Mouse (Mus musculus): Measurements from ENCODE around the gene Tmem88.
A peak's percentile ranks its signal among the peaks of the same experiment; 100 is the strongest.

Gene Tmem88

DNA sequence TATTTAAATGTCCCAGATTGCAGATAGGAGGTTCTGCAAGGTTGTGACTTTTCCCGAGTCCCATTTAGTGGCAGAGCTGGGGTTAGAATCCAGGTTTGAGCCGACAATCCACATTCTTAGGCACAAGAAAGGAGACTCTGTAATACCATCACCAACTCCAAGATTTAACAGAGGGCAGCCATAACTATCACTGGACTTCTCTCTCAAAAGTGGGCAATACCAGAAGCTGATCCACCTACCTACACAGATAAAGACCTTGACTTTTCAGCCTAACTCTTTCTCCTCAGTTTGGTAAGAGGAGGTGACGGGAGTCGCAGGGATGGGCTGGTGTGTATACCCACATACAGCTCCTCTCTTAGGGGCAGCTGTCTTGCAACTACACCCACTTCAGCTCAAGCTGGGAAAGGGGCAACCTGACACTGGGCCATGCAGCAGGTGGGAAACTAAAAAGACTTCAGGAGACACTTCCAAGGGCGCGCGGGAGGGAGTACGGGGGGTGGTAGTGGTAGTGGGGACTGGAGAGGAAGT, 19.0 kb upstream of the Tmem88 start:
- no peak for DNase-seq (ENCODE audit: low spot score in 2 of 2)

DNA sequence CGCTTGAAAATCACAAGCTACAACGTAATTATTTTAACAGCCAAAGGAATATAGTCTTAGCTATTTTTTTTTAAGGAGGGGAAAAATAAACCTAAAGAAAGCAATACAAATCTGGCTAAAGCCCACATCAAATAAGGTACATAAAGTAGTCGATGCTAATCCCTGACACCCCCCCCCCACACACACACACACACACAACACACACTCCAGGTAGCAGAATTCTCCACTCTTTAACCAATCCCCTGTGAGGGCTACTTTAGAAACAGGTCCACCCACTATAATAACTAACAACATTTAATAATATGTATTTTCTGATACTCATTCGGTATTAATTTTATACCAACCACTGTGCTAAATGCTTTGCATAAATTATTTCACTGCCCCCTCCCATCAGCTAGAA, 18.5 kb upstream of the Tmem88 start:
- no peak for DNase-seq (ENCODE audit: low spot score in 2 of 2)

DNA sequence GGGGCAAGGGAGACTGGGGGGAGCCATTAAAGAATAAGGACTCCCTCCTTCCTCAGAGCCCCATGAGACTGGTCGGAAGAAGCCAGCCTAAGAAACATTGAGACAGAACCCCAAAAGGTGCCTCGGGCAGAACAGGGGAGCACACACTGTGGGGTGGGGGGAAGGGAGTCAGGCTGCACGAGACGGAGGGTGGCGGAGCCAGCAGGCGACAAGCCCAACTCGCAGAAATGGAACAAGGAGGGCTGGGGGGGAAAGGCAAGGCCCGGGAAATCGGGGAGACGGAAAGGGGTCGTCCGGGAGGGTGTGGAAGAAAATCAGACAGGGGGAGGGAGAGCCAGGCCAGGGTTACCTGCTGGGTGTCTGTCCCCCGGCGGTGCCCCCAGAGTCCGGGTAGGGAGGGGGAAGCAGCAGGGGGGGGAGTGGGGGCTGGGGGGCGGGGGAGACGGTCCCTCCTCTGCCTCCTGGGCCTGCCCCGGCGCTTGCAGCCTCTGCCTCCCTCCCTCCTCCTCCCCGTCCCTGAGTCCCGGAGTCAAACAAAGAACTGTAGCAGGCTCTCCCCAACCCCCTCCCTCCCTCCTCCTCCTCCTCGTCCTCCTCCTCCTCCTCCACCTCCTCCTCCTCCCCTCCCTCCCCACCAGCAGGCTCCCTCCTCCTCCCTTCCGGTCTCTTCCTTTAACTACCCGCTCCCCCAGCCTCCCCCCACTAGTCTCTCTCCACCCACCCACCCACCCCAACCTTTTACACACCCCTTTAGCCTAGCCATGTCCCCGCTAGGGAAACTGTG, 17.8 kb upstream of the Tmem88 start:
- no peak for DNase-seq (ENCODE audit: low spot score in 2 of 2)

DNA sequence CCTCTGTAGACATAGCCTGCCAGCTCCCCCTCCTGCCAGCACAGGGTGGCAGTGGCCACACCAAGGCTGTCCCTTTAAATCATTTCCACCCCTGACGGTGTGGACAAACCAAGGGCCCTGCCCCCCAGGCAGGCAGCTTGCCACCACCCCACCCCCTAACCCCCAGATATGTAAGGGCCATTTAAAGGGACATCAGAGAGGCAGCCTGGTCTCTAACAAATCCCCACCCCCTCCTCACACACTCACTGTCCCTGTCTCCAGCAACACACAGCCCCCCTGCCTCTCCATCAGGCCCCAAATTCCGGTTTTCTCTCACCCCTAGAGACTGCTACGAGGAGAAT, 17.3 kb upstream of the Tmem88 start:
- no peak for DNase-seq (ENCODE audit: low spot score in 2 of 2)

DNA sequence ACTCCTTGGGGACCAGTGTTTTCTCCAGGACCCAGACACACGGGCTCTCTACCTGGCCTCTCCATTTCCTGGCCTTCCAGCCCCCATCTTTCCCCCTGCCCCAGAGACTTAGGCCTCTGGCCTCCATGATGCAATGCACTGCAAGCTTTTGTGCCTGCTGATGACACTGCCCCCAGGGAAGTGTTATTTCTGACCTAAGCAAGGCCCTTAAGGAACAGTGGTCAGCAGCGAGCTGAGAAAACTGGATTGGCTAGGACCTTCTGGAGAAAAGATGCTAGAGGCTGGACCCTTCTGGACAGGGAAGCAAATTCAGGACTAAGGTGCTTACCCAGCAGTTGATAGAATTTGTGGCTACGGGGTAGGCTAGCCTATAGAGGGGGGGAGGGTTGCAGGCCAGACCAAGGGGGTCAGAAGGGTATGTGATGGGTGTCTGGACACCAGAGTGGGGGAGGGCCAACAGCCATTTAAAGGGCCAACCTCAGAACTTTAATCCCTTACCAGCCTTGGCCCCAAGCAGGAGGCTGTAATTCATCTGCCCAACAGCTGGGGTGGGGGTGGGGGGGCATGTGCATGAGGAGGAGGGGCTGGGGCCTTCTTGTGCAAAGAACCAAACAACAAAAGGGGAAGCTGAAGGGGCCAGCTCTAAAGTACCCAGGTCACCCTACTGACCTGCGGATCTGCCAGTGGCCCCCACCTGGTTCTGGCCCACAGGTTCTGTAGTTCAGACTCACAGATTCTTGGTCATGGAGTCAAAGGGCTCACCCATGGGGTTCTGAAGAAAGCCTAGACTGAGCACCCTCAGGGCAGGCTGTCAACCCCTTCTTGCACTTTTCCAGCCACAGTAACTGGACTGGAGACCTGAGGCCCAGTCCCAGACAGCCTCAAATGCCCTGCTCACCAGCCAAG, 16.6 kb upstream of the Tmem88 start:
- DNase-seq (ENCODE audit: low spot score in 2 of 2): no peak

DNA sequence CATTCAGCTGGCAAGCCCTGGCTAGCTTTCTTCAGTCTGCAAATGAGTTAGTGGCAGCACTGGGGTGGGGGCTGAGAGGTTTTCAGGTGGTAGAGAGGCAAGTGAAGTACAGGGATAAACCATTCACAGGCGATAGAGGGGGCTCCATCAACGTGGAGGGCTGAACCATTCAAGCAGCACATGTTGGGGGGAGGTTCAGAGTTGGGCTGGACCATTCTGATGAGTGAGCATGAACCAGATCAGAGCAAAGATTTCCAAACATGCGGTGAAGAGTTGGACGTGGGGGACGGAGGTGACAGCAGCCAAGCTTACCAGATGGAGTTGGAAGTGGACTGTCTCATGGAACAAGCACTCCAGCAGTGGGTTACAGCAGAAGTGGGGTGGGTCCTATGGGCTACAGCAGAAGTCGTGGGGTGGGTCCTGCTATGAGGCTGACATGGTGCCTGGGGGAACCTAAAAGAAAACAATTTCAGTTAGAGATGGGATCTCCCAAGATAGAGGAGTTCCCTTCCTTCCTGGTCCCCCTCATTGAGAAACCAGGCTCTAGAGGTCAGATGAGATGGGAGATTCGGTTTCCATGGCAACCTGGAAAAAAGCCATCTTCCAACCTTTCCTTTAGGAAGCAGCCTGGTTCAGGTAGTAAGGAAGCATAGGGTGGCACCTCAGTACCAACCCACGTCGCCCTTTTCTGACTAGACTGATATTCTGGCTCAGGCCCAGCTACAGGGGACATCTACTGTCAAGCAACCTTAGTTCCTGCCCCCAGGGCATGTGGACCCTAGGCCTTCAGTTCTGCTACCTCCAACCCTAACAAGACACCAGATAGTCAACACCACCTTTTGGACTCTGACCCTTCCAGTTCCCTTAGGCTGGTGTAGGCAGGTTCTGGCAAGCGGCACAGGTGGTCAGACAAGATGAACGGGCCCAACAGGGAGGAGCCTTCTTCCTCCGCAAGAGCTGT, 15.5 kb upstream of the Tmem88 start, which contains the start of gene Kdm6b:
Gene Kdm6b, minus strand, starts transcription at position 455 of the 961 bp plus-strand sequence.
- no peak for DNase-seq (ENCODE audit: low spot score in 2 of 2)

DNA sequence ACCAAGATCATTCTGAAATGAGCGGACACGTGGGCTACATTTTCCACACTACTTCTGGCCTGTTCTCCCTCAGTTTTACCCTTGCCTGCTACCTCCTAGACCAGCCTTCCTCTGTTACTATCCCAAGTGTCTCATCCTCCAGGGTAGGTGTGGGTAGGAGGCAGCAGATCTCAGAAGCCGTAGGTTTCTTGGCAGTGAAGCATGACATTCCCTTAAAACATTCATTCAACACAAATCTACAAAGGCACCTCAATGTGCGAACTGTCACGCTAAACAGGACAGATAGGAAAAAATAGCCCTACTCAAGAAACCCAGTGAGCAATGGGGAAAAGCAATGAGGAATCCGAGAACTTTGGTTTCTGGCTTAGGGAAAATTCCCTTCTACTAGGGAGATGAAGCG, 14.5 kb upstream of the Tmem88 start:
- DNase-seq (ENCODE audit: low spot score in 2 of 2): no peak

DNA sequence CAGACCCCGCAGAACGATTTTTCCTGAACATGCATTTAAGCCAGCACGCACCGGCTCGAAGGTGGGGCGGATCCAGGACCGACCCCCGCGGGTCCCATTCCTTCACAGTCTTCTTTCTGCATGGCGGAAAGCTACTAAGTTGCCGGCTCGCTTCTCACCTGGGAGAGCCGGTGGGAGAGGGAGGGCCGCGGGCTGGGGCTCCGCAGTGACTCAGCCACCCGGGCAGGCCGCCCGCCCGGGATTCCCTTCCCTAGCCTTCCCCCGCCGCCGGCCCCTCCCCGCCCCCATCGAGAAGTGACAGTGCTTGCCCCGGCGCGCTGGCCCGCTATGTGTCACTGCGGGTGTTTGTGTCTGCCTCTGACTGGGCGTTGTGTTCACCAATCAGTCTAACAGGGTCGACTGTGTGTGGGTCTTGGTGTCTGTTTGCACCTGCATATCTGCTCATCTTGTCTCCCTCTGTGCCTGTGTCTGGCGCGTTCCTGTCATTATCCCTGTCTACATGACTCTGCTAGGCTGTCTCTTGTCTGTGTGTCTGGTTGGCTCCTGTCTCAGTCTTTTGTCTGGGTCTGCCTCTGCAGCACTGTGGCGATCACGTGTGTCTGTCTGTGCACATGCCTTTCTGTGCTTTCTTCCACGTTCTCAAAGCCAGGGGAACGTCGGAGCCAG, 13.6 kb upstream of the Tmem88 start:
- DNase-seq (ENCODE audit: low spot score in 2 of 2): peak; percentile 86 to 91

DNA sequence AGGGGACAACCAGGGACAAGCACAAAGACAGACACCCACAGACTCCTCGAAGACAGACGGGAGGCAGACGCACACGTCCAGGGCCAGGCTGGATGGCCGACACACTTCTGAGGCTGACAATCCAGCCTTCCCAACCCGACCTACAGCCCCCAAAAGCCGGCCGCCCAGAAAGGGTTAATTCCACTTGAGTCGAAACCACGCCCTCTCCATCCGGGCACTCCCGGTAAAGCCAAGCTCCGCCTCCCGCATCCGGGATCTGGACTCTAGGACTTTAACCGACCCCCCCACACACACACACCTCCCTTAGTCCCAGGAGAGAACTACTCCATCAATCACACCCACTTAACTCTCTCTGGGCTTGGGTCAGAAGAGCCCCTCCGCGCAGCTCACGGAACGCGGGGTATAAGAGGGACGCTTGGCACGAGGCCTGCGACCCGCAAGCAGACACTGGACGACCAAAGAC, 13.1 kb upstream of the Tmem88 start:
- peak in 1 of 2 experiments; percentile 85 for DNase-seq (ENCODE audit: low spot score in 2 of 2)

DNA sequence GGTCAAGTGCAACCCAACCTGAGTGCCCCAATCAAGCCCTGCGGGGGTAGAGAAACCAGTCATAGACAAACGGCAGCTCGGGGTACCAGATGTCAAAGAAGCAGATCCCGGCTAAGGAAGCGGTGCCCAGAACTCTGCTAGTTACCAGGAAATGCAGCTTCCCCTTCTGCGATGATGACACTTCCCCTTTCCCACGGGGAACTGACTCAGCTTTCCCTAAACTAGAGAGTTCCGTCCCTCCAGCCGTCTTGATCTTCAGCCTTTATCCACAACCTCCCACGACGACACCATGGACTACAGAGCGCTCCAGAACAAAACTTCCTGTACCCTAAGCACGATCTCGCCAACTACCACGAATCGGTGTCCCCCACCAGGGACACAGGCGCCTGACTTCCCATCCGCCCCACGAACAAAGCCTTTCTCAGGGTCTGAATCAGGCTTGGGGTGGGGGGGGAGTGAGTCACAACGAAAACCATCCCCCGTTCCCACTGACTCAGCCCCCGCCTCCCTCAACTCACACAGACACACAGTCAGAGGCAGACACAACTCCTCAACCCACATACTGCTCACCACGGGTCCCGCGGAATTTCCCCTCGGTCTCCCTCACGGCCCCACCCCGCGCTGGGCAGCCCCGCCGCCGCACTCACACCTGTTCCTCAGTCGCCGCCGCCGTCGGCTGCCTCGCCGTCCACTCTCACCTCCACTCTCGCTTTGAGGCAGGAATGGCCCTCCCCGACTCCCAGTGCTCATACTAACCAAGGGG, 12.5 kb upstream of the Tmem88 start:
- peak; percentile 96 to 98 for DNase-seq (ENCODE audit: low spot score in 2 of 2)

DNA sequence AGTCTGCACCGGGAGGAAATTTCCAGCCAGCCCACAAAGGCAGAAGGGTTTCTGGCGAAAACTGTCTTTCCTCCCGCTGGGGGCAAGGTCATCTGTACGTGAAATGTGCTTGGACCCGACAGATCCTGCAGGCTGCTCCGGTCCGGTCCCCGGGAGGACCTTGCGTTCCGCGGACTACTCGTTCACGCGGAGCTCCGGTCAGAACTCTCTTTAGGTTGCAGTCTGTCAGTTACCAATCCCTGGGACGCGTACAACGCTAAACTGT, 11.9 kb upstream of the Tmem88 start:
- no peak for DNase-seq (ENCODE audit: low spot score in 2 of 2)

DNA sequence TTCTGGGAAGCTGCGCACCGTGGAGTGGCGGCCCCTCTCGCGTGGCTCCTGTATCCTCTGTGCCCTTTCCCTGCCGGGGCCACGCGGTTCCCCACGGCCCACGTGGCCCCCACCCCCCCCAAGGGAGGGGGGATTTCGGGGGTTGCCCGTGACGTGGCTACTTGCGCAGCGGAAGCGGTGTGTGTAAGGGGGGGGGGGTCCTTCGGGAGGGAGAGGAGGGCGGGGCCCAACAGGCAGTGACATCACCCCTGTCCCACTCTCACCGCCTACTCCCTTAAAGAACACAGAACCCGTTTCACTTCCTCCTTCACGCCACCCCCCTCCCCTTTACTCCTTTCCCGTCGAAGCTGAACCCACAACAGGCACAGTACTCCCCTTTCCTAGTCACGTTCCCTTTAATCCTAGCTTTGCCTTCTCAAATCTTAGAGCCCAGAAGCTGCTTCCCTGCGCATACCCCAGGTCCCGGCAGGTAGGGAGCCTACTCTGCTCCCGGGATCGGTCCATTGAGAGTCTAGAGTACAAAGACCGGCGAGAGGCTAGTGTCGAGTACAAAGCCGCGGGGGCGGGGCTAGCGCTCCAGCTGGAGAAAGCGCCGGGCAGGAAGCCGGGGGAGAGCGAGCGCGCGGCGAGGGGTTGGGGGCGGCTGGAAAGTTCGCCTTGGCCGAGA, 11.5 kb upstream of the Tmem88 start:
- peak; percentile 89 to 90 for DNase-seq (ENCODE audit: low spot score in 2 of 2)

DNA sequence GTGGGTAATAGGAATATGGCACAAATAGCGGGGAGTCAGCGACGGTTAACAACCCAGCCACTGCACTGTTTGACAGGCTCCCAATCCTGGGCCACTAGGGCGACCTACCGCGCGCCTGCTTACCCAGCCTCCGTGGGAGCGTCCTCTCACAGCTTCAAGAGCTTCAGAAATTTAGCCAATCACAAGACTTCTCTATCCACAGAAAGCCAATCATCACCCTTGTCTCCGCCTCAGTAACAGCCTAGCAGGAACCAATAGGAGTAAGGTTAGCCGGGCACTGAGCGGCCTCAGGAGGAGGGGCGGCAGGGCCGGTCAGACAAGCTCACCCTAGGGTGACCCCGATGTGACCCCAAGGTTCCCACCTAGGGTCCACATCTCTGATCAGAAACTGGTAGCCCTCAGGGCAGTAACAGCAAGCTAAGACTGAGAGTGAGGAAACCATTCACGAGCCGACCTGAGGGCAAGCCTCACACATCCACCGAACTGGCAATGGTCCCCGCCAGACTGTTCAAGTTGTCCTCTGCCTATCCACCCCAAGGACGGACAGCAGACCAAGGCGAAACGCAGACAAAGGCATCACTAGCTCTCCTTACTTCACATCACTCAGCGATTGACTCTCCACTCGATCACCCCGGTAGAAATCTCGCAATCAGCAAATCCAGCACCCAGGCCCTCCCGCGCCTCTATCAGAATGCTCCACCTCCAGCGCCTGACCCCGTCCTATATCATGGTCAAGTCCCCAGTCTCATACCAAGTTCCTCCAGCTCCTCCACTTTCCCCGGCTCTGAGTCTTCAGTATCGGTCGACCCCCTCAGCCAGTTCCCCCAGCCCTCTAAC, 10.7 kb upstream of the Tmem88 start:
- DNase-seq (ENCODE audit: low spot score in 2 of 2): peak; percentile 84

DNA sequence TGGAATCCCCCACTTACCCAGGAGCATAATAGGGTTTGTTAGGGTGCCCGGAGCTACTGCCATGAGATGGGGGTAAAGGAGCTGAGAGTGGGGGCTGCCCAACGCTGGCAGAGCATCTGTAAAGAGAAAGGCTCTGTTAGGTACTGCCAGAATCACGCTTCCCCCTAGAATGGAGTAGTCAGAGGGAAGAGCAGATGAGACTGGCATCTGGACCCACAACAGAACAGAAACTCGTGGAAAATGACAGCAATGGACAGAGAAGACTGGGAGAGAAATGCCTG, 9.6 kb upstream of the Tmem88 start:
- DNase-seq (ENCODE audit: low spot score in 2 of 2): no peak

DNA sequence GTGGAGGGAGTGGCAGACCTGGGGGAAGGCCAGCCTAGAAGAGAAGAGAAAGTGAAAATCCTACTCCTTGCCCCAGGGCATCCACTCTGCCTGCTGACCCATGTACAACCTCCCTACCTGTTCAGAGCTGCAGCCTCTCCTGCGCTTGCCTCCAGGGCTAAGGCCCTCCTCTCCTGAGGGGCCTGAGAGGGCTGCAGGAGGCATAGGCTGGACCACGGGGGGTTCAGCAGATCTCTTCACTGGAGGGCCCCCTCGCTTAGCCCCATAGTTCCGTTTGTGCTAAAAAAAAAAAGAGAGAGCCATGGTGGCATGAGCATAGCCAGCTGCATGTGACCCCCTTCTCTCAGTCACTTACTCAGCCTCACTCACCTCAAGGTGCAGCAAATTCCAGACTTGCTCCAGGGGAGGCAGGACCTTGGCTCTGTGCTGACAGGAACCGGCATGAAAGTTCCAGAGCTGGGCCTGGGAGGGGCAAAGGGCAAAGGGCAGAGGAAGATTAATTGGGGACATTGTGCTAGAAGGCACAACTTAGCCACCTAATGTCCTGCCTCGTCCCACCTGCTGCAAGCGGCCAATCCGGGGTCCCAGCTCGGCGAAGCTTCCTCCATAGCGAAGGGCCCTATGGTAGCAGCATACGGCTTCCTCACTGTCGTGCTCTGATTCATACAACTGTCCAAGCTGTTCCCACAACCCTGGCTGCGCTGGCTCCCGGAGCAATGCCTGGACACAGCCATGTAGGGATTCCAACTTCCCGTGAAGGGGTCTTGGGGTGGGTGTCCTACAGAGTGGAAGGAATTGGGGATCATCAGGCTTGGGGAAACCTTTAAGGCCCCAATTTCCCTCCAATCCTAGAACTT, 9.1 kb upstream of the Tmem88 start:
- DNase-seq (ENCODE audit: low spot score in 2 of 2): no peak

DNA sequence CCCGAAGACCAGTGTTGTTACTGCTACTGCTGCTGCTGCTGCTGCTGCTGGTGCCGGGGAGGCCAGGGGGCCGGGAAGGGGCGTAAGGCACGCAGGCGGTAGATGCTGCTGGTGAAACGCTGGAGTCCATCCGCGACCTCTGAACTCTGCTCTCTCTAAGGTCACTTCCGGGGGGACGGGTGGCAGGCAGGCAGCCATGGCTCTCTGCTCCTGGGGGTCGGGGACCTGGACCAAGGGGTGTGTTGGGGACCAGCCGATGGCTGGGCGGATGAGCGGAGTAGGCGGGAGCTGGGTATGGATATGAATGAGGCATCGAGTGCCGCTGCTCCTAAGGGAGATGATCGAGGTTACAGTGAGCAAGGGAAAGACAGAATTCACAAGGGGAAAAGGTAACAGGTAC, 8.2 kb upstream of the Tmem88 start:
- DNase-seq (ENCODE audit: low spot score in 2 of 2): no peak

DNA sequence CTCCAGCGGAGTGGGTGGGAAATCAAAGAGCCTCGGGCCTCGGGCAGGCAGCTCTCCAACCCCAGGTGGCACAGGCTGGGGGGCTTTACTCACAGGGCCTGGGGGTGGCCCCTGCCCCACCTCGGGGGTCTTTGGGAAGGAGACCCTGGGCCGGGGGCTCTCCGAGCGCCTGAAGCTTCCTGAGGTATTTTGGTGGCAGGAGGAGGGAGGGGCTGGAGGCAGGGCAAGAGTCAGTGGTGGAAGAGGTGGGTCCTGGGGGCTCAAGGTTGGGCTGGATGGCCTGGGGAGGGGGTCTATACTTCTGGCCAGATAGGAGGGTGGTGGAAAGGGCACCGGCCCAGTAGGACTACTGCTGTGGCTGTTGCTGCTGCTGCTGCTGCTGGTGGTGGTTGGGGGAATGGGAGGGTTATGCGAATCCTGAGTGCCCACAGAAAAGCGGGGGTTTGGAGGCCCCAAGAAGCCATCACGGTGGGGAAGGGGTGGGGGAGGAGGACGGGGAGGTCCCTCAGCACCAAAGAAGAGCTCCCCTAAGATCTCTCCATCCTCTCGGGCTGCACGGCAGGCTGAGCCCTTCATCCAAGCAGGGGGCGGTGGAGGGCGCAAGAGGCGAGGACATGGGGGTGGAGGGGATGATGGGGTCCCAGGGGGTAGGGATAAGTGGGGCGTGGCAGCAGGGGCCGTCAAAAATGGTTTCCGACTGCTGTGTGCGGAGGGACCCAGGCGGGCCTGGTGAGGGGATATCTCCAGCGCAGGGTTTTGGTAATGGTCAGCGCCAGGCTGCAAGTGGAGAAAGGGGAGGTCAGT, 7.6 kb upstream of the Tmem88 start:
- no peak for DNase-seq (ENCODE audit: low spot score in 2 of 2)

Data from natural killer cell, adult 2 months (primary cell).